Mouse (Mus musculus) WW6 (cell line): Measurements from ENCODE around the gene Med24.

Experiments
- DNase-seq: peaks from one replicate; pipeline ENCODE4 v3.0.0-alpha.2; 2013; ENCODE audit warnings: low read depth, low spot score

Med24 gene

DNA sequence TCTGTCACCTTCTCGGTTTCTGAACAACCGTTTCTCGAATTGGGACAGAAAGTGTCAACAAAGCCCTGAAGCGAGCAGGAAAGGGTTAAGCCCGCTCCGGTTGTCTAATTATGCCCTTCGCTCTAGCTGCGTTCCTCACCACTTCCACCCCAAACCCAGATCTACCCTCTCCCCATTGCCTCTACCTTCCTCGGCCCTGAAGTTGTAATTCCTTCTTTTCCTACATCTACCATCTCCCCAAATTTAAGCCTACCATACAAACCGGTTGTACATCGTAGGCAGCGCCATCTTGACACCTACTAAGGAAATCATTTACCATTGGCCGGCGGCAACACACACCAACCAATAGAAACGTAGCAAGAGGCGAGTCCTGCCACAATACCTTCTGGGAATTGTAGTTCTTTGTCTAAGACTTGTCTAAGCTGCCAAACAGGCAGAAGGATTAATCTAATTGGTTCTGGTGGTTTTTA is at the start of gene Med24:
Med24 (minus strand) TSS at position 317 of the 470 bp plus-strand sequence.
- DNase-seq: peak; percentile 83

DNA sequence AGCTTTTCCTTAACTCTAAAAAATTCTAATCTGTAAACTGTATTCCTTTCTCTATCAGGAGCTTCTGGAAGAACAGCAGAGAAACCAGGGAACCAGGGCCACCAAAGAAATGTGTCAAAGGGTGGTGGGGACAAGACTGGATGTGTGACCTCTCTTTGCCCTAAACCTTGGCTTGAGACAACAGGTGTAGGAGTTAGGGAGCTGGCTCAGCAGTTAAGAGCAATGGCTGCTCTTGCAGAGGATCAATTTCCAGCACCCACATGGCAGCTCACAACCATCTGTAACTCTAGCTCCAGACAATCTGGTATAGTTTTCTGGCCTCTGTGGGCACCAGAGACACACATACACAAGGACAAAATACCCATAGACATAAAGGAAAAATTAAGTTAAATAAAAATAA is 48.7 kb upstream of the Med24 start:
- no peak for DNase-seq

DNA sequence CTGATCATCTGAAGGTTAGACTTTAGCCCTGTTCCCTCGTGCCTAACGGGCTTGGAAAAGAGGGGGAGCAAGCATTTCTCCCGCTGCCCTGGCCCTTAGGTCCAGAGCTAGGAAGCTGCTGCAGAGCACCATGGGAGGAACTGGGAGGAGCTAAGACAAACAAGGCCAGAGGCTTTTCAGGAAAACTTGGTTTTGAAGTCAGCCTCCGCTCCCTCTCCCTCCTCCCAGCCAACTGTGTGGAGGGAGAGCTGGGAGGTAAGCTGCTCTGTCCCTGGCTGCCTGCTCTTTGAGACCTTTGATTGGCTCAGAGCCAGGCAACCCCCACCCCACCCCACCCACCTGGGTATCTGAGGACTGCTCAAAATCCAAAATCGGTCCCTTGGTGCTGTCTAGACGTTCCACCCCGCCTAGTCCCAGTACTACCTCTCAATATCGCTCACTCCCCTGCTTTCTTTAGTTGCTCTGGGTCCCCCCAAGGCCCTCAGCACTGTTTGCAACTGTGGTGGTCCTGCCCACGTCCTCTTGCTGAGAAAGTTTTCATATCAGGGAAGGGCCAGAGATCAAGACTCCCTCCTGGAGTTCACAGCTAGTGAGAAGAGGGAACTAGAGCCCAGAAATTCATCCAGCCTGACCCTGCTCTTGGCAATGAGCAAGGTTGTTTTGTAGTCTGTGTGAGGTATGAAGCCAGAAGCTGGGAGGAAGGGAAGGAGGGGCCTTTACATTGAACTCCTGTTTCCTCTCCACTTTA is 47.8 kb upstream of the Med24 start:
- DNase-seq: no peak

DNA sequence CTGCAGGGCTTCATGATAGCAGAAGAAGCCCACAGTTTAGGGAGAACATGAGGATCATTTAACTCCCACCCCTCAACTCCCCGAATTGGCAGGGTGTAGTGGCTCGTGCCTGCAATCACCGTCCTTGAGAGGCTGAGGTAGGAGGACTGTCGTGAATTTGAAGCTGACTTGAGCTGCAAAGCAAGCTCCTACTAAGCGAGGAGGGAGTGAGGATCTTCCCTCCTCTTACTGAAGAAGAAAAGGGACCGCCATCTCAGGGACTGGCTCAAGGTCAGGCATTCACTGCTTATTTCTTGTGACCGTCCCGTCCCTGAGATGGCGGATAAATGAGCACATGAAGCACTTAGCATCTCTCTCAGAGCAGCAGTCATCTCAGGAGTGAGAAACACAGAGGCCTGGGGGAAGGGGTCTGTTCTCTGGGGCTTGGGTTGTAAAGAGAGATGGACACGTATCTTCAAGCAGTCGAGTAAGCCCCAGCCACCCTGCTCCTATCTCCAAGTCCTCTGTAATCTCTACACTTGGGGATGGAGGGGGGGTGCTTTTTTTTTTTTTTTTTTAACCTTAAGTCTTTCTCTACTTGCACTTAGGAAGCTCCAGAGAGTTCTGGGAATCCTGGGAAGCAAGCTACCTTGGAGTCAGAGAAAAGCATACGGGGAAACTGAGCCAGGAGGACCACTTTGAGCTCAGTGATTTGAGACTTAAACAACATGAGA is 47.0 kb upstream of the Med24 start:
- no peak for DNase-seq

DNA sequence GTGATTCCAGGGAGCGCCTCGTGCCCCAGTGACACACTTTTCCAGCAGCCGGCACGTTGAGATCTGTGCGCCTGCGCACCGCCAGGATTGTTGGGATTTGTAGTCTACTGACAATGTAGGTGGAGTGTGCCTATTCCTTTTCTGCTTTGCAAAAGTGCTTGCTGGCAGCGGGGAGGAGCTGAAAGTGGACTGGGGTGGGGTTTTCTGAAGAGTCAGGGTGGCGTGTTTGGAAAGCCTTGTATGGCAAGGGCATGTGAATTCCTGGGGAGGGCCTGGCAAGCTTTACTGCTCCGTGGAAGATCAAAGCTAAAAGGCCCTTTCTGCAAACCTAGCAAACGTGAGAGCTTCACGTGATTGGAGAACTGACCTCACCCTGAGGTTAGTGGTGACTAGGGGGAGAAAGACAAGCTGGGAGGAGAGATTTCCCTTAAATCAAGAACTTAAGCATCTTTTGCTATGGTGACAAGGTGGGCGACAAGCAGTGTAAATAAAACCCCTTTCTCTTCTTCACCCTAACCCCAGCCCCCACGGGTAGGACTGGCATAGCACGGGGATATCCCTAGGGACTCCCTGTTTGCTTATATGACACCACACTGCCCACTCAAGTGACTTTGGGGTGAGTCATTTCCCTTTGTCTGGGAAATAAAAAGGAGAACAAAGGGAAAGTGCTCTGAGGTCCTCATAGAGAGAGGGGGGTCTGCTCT is 46.3 kb upstream of the Med24 start:
- DNase-seq: peak; percentile 97

DNA sequence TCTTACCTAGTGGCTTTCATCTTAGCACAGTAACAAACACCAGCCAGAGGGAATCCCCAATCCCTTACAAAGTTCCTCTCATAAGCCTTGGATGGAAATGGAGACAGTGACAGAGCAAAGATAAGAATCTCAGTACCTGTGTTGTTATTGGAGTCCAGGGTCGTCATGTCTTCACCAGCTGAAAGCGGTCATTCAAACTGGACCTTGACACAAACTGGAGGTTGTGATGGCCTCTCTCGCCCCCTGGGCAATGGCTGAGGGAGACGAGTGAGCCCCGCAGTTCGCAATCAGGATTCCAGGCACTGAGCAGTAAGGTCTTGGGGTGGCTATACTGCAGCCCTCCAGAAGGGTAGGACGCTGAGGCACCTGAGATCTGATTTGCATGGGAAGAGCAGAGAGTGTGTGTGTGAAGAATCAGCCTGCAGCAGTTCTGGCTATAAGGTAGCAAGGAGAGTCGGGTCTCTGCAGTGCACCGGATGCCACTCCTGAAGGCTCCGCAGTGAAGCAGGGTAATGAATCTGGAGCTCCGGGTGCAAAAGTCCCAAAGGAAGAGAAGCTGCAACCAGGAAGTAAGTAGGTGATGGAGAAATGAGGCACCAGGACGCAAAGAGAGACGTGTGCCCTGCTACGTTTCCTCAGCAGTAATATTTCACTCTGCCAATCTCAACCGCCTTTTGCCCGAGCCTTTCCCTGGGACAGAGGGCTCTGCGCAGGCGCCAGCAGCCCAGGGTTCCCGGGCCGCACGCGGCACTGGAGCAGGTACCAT is 45.5 kb upstream of the Med24 start, which contains the start of gene Nr1d1:
Nr1d1 (minus strand) TSS at position 752 of the 766 bp plus-strand sequence.
- DNase-seq: no peak

DNA sequence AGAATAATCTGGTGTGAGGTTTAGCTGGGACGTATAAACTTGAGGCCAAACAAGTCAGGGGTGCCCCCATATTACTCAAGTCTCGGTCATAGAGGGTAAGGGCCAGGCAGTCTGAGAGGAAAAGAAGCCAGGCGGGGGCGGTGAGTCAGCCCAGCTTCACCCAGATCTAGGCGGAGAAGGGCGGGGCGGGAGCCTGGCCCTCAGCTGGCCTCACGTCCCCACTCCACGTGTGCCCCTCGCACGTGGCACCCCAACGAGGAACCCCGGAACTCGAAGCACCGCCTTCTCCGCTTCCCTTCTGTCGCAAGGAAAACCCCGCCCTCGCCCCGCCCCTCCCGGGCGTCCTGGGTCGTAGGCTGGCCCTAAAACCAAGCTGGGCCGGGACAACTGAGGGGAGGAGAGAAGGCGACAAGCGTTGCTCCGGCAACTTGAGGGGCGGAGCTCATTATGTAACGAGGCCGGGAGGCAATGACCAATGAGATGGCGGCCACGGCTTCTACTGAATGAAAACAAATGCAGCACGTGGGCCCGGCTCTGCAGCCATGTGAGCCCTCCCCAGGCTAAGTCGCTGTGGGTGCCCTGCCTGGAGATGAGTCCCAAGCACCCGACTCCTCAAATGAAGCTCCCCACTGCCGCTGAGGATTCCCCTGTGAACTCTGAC is 44.5 kb upstream of the Med24 start:
- DNase-seq: peak; percentile 97

DNA sequence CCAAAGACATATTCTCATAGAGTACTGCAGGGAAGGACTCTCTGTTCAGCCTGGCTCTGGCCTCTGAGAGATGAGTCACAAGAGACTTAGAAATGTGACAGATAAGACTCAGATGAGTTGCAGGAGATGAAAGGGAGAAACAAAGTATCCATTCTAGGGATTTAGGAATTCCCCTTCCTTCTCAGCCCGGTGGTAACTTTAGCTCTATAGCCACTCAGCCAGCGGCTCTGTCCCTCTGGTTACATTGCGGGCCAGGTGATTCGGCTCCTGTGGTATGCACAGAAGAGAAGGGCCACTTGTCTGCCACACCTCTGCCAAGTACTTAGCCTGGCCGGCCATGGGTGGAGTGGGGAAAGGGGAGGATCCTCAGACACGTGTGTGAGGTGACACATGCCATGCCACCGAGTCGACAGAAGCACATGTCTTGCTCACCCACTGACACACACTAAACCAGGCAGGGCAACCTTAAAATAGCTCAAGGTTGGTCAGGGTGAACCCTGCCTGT is 43.5 kb upstream of the Med24 start:
- DNase-seq: no peak

DNA sequence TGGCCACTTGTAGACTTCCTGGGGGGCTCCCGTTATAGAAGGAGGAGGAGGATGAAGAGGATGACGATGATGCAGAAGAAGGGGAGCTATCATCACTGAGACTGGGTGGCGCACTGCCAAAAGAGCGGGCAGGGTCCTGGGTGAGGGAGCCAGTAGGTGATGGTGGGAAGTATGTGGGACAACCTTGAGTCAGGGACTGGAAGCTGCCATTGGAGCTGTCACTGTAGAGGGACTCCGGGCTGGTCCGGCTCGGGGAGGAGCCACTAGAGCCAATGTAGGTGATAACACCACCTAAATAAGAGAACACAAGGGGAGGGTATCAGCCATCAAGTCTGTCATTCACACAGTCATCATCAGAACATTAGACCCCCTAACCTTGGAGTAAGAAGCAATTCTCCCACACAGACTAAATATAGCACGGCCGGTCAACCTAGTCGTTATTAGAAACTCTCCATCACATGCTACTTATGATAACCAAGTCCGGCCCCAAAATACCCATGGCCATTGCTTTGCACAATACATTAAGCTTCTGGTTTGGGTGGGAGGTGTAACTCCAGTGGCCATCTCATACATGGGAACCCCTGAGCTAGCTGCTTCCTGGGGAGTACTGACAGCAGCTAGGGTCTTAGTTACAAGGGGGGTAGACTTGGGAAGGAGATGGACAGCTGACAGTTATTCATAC is 42.8 kb upstream of the Med24 start:
- DNase-seq: no peak

DNA sequence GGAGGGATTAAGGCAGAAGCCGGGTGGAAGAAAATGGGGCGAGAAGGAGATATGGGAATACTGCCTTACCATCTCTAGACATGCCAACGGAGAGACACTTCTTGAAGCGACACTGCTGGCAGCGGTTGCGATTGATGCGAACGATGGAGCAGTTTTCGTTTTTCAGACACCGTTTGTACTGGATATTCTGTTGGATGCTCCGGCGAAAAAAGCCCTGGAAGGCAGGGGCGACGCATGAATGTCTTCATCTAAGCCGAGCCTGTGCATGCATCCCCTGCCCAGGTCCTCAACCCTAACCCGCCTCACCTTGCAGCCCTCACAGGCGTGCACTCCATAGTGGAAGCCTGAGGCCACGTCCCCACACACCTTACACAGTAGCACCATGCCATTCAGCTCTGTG is 41.9 kb upstream of the Med24 start:
- DNase-seq: no peak

DNA sequence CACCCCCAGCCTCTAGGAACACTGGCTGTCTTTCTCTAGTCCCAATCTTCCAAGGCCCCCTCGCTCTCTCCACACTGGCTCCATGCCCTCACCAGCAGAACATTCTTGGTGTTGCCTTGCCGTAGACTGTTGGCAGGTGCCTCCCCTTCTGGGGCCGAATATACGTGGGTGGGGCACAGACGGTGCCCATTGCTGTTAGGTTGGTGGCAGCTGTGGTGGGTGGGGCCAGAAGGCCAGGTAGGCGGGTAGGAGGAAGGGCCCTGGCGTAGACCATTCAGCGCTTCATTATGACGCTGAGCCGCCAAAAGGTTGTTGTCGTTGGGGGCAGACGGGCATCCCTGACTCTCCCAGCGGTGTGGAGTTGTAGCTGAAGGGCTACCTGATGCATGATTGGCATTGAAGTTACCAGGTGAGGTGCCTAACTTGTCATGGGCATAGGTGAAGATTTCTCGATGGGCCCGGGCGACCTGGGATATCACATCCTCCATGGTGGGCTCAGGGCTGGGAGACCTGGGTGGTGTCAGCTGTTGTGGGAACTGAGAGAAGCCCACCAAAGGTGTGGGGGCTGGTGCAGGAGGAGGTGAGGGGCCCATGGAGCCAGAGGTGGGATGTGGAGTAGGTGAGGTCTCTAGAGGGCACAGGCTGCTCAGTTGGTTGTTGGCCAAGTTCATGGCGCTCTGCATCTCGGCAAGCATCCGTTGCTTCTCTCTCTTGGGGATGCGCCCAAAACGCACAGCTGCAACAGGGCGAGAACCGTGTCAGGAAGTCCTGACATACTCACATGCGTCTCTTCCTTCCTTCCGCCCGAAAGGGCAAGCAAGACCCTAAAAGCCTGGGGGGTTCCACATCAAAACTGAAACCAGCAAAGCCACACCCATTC is 41.1 kb upstream of the Med24 start:
- no peak for DNase-seq

DNA sequence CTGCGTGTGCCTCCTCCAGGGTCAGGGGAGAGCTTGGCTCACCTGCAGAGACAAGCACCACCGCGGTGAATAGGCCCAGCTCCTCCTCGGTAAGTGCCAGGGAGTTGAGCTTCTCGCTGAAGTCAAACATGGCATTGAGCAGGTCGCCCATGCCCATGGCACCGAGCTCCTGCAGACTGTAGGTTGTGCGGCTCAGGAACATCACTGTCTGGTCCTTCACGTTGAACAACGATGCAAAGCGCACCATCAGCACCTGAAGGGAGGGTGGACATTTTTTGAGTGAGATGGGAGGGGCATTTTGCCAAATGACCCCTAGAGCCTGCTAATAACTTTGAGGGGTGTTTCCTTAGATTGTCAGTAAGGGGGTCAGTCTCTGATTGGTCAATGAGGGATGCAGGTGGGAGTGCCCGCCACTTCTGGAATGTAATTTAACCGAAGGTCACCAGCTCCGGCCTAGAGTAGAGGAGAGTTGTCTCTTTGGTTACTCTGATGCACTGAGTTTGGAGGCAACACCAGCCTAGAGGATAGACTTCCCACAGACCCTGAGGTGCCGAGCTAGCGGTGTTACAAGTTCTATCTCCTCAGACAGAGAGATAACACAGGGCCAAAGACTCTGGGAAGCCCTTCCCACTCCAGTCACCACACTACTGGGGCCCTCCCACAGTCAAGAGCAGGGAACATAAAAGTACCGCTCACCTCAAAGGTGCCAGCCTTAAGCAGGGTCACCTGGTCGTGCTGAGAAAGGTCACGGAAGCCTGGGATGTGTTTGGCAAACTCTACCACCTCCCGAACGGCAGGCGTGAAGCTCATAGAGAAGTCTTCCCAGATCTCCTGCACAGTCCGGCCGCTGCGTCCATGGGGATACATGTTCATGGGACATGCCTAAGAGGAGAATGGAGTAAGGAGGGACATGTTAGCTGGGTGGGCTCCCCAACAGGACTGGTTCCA is 40.0 kb upstream of the Med24 start:
- DNase-seq: no peak

DNA sequence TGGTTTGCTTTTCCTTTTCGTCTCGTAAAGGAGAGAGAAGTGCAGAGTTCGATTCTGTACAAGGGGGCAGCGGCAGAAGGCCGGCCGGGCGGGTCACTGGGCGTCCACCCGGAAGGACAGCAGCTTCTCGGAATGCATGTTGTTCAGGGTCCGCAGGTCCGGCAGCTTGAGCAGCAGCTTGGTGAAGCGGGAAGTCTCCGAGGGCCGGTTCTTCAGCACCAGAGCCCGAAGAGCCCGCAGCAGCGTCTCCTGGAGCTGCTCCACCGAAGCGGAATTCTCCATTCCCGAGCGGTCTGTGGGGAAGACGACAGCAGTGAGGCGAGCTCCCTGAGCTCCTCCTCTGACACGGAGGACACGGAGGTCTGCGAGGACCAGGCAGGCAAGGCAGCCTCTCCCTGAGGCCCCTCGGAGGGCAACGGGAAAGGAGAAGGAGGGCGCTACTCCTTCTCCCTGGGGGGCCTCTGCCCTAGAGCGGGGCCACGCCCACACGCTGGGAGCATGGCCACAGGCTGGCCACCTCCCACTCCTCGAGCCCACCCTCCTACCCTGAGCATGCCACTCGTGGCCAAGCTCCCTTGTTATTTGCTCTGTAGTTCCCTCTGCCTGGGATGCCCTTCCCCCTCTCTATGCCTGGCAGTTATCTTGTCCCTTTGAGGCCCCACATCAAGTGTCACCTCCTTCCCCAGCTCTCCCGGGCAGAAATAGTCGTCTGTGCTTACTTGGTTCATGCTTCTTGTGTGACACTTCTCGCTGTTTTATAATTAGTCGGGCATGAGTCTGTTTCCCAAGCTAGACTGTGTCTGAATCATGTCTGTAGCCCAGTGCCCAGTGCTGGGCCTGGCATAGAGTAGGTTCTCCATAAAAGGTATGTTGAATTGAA is 39.1 kb upstream of the Med24 start:
- no peak for DNase-seq

DNA sequence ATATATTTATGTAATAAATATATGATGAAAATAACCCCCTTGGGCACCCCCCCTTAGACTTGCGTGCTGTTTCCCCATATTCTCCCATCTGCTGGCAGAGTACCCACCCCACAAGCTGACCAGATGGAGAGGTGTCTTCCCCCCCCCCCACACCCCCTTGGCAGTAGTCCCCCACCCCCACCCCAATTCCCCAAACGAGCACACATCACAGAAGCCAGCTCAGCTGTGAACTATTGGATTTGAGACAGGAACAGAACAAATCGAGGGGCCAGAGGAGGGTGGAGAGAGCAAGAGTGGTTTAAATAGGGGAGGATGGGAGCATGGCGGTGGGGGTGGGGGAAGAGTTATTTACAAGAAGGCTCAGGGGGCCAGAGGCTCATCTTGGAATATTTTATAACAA is 38.5 kb upstream of the Med24 start:
- DNase-seq: no peak

DNA sequence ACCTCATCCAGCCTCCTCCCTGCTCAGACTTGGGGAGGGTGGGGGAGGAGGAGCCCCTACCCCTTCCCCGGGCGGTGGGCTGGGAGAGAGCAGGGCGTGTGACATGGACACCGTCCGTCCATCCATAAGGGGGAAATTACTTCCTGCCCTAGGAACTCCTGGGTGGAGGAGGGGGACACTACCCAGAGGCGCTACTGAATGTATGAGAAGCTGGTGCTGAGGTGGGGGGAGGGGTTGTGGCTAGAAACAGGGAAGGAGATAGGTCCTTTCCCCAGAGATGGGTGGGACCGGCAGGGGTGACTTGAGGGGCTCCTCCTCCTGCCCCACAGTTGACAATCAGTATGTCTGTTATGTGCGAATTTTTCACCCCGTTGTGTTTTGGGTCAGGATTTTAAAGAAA is 38.0 kb upstream of the Med24 start:
- DNase-seq: no peak

DNA sequence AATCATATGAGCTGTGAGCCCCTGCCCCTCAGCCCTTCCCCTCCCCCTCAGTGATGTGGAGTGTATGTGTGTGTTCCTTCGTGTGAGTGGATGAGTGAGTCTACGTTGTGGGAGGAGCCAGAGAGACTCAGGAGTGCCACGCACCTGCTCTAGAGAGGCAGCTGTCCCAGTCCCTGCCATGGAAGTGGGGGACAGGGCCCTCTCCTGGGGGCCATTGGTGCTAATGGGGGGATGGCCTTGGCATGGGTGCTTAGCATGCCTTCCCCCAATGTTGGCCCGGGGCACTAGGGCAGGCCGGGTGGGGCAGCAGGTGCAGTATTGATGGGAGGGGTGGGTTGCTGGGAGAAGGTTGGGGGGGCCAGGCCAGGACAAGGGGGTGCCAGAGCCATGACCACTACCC is 37.6 kb upstream of the Med24 start:
- no peak for DNase-seq

DNA sequence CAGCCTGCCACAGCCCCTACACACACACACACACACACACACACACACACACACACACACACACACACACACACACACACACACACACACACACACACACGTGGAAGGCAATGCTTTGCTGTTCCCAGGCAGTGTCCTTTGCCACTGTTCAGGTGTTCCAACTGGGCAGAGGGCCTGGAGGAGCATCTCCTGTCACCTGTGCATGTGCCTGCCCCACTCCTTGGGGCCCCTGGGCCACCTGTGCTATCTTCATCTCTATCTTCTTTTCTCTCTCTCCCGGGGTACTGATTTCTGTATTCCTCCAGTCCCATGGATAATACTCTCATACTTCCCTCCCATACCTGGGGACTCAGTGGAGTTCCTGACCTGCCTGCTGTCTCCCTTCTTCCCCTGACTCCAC is 37.1 kb upstream of the Med24 start:
- no peak for DNase-seq
